ENCODE assay signal across 19 mouse cellular contexts in the genomic region with DNA sequence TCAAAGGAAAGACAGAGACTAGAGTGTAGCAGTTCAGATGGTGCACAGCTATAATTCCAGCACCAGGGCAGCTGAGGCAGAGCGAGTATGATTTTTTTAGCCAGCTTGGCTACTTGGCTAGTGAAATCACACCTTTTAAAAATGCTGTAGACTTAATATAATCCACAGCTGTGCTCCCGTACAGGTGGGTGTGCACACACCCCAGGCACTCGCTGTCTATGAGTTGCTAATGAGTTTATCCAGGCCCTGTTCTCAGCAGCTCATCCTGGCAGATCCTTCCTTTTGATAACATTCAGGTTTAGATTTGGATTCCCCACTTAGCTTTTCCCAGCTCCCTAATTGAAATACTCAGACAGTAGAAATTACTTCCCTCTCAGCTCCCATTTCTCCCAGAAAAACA.
"Had no signal": no experiment of that assay in that cellular context is flagged by ENCODE, and none has a peak within 500 bp of the region (broad histone marks: within the 10 kb centered on the region; RNA-seq: fewer than 3 reads in every experiment).

No protein-coding gene starts in this region.

- H3K36me3 ChIP-seq: liver, embryonic 13.5 days; midbrain, embryonic 15.5 days had no signal

- H3K27me3 ChIP-seq: liver, embryonic 13.5 days; midbrain, embryonic 12.5 days; midbrain, embryonic 15.5 days; neural tube, embryonic 13.5 days had no signal

- H3K9ac ChIP-seq: liver, embryonic 13.5 days; midbrain, embryonic 12.5 days; midbrain, embryonic 15.5 days; neural tube, embryonic 13.5 days had no signal

- H3K4me3 ChIP-seq: layer of hippocampus, adult 2 months; left cerebral cortex, adult 2 months; liver, embryonic 13.5 days; midbrain, embryonic 12.5 days; midbrain, embryonic 15.5 days; neural tube, embryonic 13.5 days had no signal

- H3K27ac ChIP-seq: kidney, postnatal 0 days; layer of hippocampus, adult 2 months; left cerebral cortex, adult 2 months; liver, embryonic 13.5 days; midbrain, embryonic 12.5 days; midbrain, embryonic 15.5 days; neural tube, embryonic 13.5 days had no signal

- H3K4me2 ChIP-seq: liver, embryonic 13.5 days; midbrain, embryonic 12.5 days; midbrain, embryonic 15.5 days; neural tube, embryonic 13.5 days had no signal

- DNase-seq: kidney, adult 2 months; kidney, postnatal 25 days; layer of hippocampus, adult 9-11 months; layer of hippocampus, postnatal 36 days; liver, embryonic 13.5 days; lung, adult 2 months; lung, postnatal 14 days; lung, postnatal 4 days; retina, postnatal 1 day; thymus, adult 2 months; thymus, postnatal 14 days; thymus, postnatal 4 days had no signal

- H3K4me1 ChIP-seq: liver, embryonic 13.5 days had no signal

- H3K9me3 ChIP-seq: liver, embryonic 13.5 days; midbrain, embryonic 12.5 days; midbrain, embryonic 15.5 days; neural tube, embryonic 13.5 days had no signal

- ATAC-seq: intestine, embryonic 16.5 days; midbrain, embryonic 15.5 days had no signal
